ENCODE assay signal across 8 mouse cellular contexts in the genomic region with DNA sequence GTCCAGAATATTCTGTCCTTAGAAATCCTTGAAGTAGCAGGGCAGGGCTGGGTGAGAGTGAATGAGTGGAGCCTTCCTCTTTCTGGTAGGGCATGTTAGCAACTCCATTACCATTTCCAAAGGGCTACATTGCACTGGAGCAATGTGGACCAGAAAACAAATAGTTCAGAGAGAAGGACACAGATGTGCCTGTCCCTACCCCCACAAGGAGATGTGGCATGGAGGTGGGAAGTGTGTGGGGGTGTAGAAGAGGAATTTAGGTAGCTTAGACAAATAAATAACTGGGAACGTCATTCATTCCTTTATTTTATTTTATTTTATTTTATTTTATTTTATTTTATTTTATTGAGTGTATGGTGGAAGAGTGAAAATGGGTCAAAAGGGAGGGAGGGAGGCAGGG.
DNase-seq lines count a peak whose midpoint lies in the region.
"Not testable (repeated sequence)": the region's sequence is repeated elsewhere in the genome, so short reads cannot be mapped to it uniquely, and the experiment has no call there.

No protein-coding gene starts in this region.

- WGBS in limb, embryonic 10.5 days, result 27% methylated on average over 1 of the region's 1 CpGs

- H3K27me3 ChIP-seq in limb, embryonic 10.5 days (ENCODE audit: low read depth, poor library complexity, severe bottlenecking), result not testable (repeated sequence)

- DNase-seq in 3T3-L1 (ENCODE audit: low read depth, low spot score), result peak; percentile 75
- peak; percentile 35 to 74 for DNase-seq in adrenal gland, adult (ENCODE audit: inconsistent age in 2 of 2, low spot score in 1 of 2)
- peak; percentile 45 to 55 for DNase-seq in cerebellum, postnatal 10 days
- peak; percentile 44 to 64 for DNase-seq in heart, adult 18-20 months
- peak; percentile 24 to 37 for DNase-seq in kidney, postnatal 36 days
- peak; percentile 35 for DNase-seq in limb, embryonic 10.5 days (ENCODE audit: low spot score)
- DNase-seq in ovary, postnatal 14 days (ENCODE audit: low spot score), result peak; percentile 44
- peak; percentile 68 for DNase-seq in testis, postnatal 14 days (ENCODE audit: low spot score)

- not testable (repeated sequence) for H3K27ac ChIP-seq in limb, embryonic 10.5 days

- H3K9me3 ChIP-seq in limb, embryonic 10.5 days (replicated peaks), result not testable (repeated sequence)

- H3K36me3 ChIP-seq in limb, embryonic 10.5 days, result not testable (repeated sequence)

- not testable (repeated sequence) for H3K4me3 ChIP-seq in limb, embryonic 10.5 days

- H3K4me1 ChIP-seq in limb, embryonic 10.5 days, result not testable (repeated sequence)
